ENCODE assay signal across 8 mouse cellular contexts in genomic region chr12:102730798-102731619, GRCm38 (mm10). TPM values are rescaled to one million over a fixed set of nuclear protein-coding genes. Genes with fewer than 3 reads are reported as not detected.
DNase-seq lines count a peak whose midpoint lies in the region; ATAC-seq lines count a peak whose summit lies in the region.
"Had no signal": no experiment of that assay in that cellular context is flagged by ENCODE, and none has a peak within 500 bp of the region (broad histone marks: within the 10 kb centered on the region; RNA-seq: fewer than 3 reads in every experiment).

No protein-coding gene starts in this region.

- no peaks in the 10 kb centered on the region for H3K27me3 ChIP-seq in forebrain, embryonic 11.5 days (ENCODE audit: control insufficient read depth, insufficient read depth, low read length)

- H3K4me3 ChIP-seq in forebrain, embryonic 11.5 days (ENCODE audit: low read depth, low read length), result peak overlapping the region; percentile 16; the same call in 1 of the 2 replicates

- H3K27ac ChIP-seq in forebrain, embryonic 11.5 days (ENCODE audit: low read depth, low read length), result peak overlapping the region; percentile 95

- no peaks in the 10 kb centered on the region for H3K36me3 ChIP-seq in forebrain, embryonic 11.5 days (ENCODE audit: control insufficient read depth, insufficient read depth, low read length)

- peak overlapping the region; percentile 41 for H3K4me2 ChIP-seq in forebrain, embryonic 11.5 days (ENCODE audit: low read depth, low read length, severe bottlenecking)

- H3K4me1 ChIP-seq in forebrain, embryonic 11.5 days (replicated peaks; ENCODE audit: control insufficient read depth, insufficient read depth, low read length), result peaks cover 19% of the 10 kb centered on the region

- WGBS in forebrain, embryonic 11.5 days, result 27% methylated on average over 16 of the region's 16 CpGs

- peak; percentile 13; the same call in 1 of the 2 replicates for ATAC-seq in forebrain, embryonic 11.5 days (replicated peaks; ENCODE audit: low FRiP score)
- ATAC-seq in granulocyte monocyte progenitor cell, adult 5-6 weeks (replicated peaks; ENCODE audit: poor library complexity, severe bottlenecking), result no peak

- no peaks in the 10 kb centered on the region for H3K9me3 ChIP-seq in forebrain, embryonic 11.5 days (ENCODE audit: control insufficient read depth, low read length)

- DNase-seq in 3134 (ENCODE audit: extremely low read depth, insufficient read length, low spot score) (peak; percentile 33), 3T3-L1 (ENCODE audit: low read depth, low spot score) (peak; percentile 53)
- DNase-seq in forebrain, embryonic 11.5 days (ENCODE audit: low spot score), result no peak
- DNase-seq in kidney, postnatal 25 days, result peak; percentile 13 to 40
- DNase-seq in retina, embryonic 14.5 days (ENCODE audit: low spot score), result peak; percentile 49
- DNase-seq in ovary, postnatal 36 days (ENCODE audit: low spot score), result no peak

- H3K9ac ChIP-seq in forebrain, embryonic 11.5 days (ENCODE audit: low read length), result no peak overlapping the region

RNA-seq across cellular contexts. Expression of gene Moap1, which starts 12.5 kb away (rescaled TPM):
- polyA plus RNA-seq in forebrain, embryonic 11.5 days (2014; fragmentation: Nextera tagmentation; extraction: Ambion mirVana), result 31.9 and 34.4 TPM in 2 replicates
- total RNA-seq in granulocyte monocyte progenitor cell, adult 5-6 weeks (2014; fragmentation: Nextera tagmentation), result 11.0 and 11.1 TPM in 2 replicates
- 9.3 and 15.6 TPM in 2 replicates for total RNA-seq in granulocyte monocyte progenitor cell, adult 5-6 weeks (2017)

RNA-seq across cellular contexts. Expression of gene Tmem251, which starts 12.6 kb away (rescaled TPM):
- polyA plus RNA-seq in forebrain, embryonic 11.5 days (2014; fragmentation: Nextera tagmentation; extraction: Ambion mirVana), result 12.7 and 14.0 TPM in 2 replicates
- 6.5 and 8.7 TPM in 2 replicates for total RNA-seq in granulocyte monocyte progenitor cell, adult 5-6 weeks (2014; fragmentation: Nextera tagmentation)
- total RNA-seq in granulocyte monocyte progenitor cell, adult 5-6 weeks (2017), result 8.0 and 9.3 TPM in 2 replicates

RNA-seq across cellular contexts. Expression of gene Itpk1, which starts 26.3 kb away (rescaled TPM):
- polyA plus RNA-seq in forebrain, embryonic 11.5 days (2014; fragmentation: Nextera tagmentation; extraction: Ambion mirVana), result 19.6 and 21.5 TPM in 2 replicates
- total RNA-seq in granulocyte monocyte progenitor cell, adult 5-6 weeks (2014; fragmentation: Nextera tagmentation), result 19.1 and 26.0 TPM in 2 replicates
- total RNA-seq in granulocyte monocyte progenitor cell, adult 5-6 weeks (2017), result 13.0 and 16.4 TPM in 2 replicates

RNA-seq across cellular contexts. Expression of gene Gm28051, which starts 26.6 kb away (rescaled TPM):
- not detected in 2 replicates for polyA plus RNA-seq in forebrain, embryonic 11.5 days (2014; fragmentation: Nextera tagmentation; extraction: Ambion mirVana)
- not detected in 2 replicates for total RNA-seq in granulocyte monocyte progenitor cell, adult 5-6 weeks (2014; fragmentation: Nextera tagmentation)
- not detected in 2 replicates for total RNA-seq in granulocyte monocyte progenitor cell, adult 5-6 weeks (2017)
- polyA plus RNA-seq: gonadal fat pad, adult 2 months had no signal

RNA-seq across cellular contexts. Expression of gene Gon7, which starts 26.6 kb away (rescaled TPM):
- 45.9 and 46.0 TPM in 2 replicates for polyA plus RNA-seq in forebrain, embryonic 11.5 days (2014; fragmentation: Nextera tagmentation; extraction: Ambion mirVana)
- total RNA-seq in granulocyte monocyte progenitor cell, adult 5-6 weeks (2014; fragmentation: Nextera tagmentation), result 16.5 and 19.2 TPM in 2 replicates
- total RNA-seq in granulocyte monocyte progenitor cell, adult 5-6 weeks (2017), result 12.9 and 22.2 TPM in 2 replicates

Comparison
In these comparisons a context has a peak if more than half of its experiments do, and no peak if none do; other contexts are left out.
1. DNase-seq: peak in 3134 (single experiment), 3T3-L1 (single experiment), kidney, postnatal 25 days (2 of 2) and retina, embryonic 14.5 days (single experiment); none in forebrain, embryonic 11.5 days (single experiment) and ovary, postnatal 36 days (single experiment).